Mouse (Mus musculus) leukemia stem cell, adult 10-12 weeks (primary cell): ENCODE data around the gene Mfsd4b1. TPM values are rescaled to one million over a fixed set of nuclear protein-coding genes. Genes with fewer than 3 reads are reported as not detected.

Source experiments
- polyA plus RNA-seq: library from polyadenylated mRNA; stranded (reverse); fragments of >175 nt; gene quantifications from 2 replicates; pipeline ENCODE4 v1.2.3, GENCODE M21; 2012; ENCODE audit warnings: low replicate concordance

Mfsd4b1 gene
- polyA plus RNA-seq, result not detected in 2 replicates

DNA sequence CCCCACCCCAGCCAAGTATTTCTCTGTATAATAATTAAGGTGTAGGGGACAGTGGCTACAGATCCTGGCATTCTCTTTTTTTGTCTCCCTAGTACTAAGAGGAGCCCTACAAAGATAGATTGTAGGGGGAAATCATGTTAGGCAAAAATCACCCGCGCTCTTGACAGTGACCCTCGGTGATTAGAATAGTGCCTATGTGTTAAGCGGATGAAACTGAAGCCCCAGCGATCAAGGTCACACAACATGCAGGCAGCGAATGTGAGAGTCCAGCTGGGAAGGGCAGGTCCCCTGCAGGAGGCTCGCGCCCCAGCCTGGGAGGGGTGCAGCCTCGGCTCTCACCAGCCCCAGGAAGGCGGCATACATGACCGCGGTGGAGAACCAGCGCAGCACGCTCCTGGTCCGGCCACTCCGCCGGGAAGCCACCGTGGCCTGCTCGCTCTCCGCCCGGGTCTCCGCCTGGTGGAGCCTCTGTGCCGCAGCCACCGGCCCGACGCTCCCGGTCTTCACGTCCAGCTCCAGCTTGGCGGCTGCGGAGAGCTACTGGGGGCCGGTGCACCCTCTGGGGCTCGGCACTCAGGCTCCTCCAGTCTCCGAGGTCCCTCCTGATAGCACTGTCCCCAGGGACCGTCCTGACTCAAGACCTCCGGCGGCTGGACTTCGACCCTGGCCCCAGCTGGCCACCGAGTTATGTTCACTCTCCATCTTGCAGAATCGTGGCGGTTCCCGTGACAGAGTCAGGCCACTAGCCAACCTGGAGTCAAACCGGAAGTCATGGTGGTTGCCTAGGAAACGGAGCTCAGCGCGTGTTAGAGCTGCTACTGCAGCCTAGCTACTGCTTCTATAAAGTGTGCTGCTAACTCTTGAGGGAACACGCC lies at the start of gene Mfsd4b1:
Gene Mfsd4b1, minus strand, starts transcription at position 715 of the 875 bp plus-strand sequence.

DNA sequence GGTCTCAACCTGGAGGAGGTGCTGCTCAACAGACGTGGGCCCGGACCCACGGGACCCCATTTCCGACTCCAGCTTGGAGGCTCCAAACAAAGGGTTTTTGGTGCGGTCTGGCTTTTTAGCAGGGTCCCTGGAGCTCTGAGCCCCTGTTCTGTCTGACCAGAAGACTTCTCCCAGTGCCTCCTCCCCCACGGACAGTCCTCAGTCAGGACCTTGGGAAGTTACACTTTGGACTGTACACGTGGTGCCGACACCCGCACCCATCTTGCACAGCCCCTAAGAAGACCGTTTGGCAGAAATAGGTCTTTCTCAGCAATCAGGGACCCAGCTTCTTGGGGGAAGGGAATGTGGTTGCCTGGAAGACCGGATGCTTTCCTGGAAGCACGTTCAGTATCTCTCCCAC lies 38.6 kb downstream of the Mfsd4b1 start, which contains the start of gene Mfsd4b5:
Gene Mfsd4b5, minus strand, starts transcription at position 181 of the 400 bp plus-strand sequence.

DNA sequence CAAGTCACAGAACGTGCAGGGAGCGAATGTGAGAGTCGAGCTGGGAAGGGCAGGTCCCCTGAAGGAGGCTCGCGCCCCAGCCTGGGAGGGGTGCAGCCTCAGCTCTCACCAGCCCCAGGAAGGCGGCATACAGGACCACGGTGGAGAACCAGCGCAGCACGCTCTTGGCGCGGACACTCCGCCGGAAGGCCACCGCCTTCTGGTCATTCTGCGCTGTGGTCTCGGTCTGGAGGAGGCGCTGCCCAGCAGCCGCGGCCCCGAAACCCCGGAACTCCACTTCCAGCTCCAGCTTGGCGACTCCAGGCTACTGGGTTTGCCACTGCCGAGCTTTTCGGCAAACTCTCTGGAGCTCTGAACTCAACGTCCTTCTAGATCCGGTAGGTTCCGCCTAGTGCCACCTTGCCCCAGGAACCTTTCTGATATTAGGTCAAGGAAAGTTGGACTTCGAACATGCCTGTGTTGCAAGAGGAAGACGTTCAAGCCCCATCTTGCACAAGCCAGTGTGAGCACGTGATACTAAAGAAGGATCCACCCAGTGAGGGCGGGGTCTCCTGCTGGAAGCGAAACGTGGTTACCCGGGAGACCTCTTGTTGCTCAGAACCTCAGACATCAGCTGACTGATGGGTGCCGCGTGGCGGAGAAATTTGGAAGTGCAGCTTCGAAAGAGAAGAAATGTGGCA lies 65.2 kb downstream of the Mfsd4b1 start, which contains the start of gene Mfsd4b3:
Gene Mfsd4b3, minus strand, starts transcription at position 393 of the 680 bp plus-strand sequence.

Other genes with a start within 250 kb of the Mfsd4b1 start
- 0.18 and 0.67 TPM in 2 replicates for gene Mfsd4b4, start 126.0 kb downstream of the Mfsd4b1 start, polyA plus RNA-seq
- gene Mfsd4b2, start 98.3 kb downstream of the Mfsd4b1 start, polyA plus RNA-seq, result not detected in 2 replicates
- gene Mfsd4b3, start 65.1 kb downstream of the Mfsd4b1 start, polyA plus RNA-seq, result not detected in 2 replicates
- 0.11 TPM in 1 of 2 replicates, not detected in the other for gene Mfsd4b5, start 38.6 kb downstream of the Mfsd4b1 start, polyA plus RNA-seq
- 29.9 and 32.7 TPM in 2 replicates for gene Slc16a10, start 117.0 kb upstream of the Mfsd4b1 start, polyA plus RNA-seq
- gene Rpf2, start 221.8 kb upstream of the Mfsd4b1 start, polyA plus RNA-seq, result 1.7 and 4.3 TPM in 2 replicates
- 2.5 and 6.6 TPM in 2 replicates for gene Gtf3c6, start 232.8 kb upstream of the Mfsd4b1 start, polyA plus RNA-seq